Mouse (Mus musculus) CH12.LX (cell line): ENCODE measurements around the gene Inpp4b. TPM values are rescaled to one million over a fixed set of nuclear protein-coding genes. Genes with fewer than 3 reads are reported as not detected.

Experiments used
- DNase-seq: peaks from one replicate; pipeline ENCODE4 v3.0.0-alpha.2; 2013; ENCODE audit errors: extremely low read depth
- H3K27ac ChIP-seq: 2 replicates; pipeline ENCODE4 v1.5.1; 2012; ENCODE audit warnings: low read depth, mild to moderate bottlenecking, control low read depth, moderate library complexity; ENCODE audit not compliant: insufficient read depth
- H3K27me3 ChIP-seq: replicated peaks from 2 replicates; pipeline ENCODE3; 2012; ENCODE audit warnings: inconsistent platforms
- H3K36me3 ChIP-seq, 2 experiments: replicated peaks in 1 of 2; 2 replicates each; pipeline versions ENCODE3 to v1.6.1; 2012; ENCODE audit warnings: inconsistent platforms in 1 of 2, low read length in 1 of 2, mild to moderate bottlenecking in 1 of 2, mixed read lengths in 1 of 2, moderate library complexity in 1 of 2; ENCODE audit not compliant: control insufficient read depth in 1 of 2, insufficient read depth in 1 of 2
- H3K4me1 ChIP-seq, 2 experiments: 2 replicates each; pipeline ENCODE4 v1.6.1; 2012; ENCODE audit warnings: inconsistent platforms in 1 of 2, moderate library complexity in 1 of 2; ENCODE audit not compliant: insufficient read depth in 2 of 2, control insufficient read depth in 1 of 2
- H3K4me2 ChIP-seq: 2 replicates; pipeline ENCODE4 v1.6.1; 2012; ENCODE audit warnings: low read depth, mild to moderate bottlenecking, control low read depth; ENCODE audit not compliant: poor library complexity, insufficient read depth, severe bottlenecking
- H3K4me3 ChIP-seq, 3 experiments: fragments of 150-350 bp in 1 of 3; sonication (generic) in 1 of 3; replicated peaks in 1 of 3; 2 replicates each; pipeline versions ENCODE3 to v1.5.1; 2011 to 2012; ENCODE audit warnings: low read depth in 2 of 3, low read length in 2 of 3, mild to moderate bottlenecking in 2 of 3, moderate library complexity in 2 of 3, control low read depth in 1 of 3, improper control_type of control experiment in 1 of 3, inconsistent platforms in 1 of 3, mixed read lengths in 1 of 3; ENCODE audit not compliant: poor library complexity in 1 of 3
- H3K79me2 ChIP-seq: replicated peaks from 2 replicates; pipeline ENCODE4 v1.6.1; 2012; ENCODE audit warnings: mild to moderate bottlenecking, moderate library complexity; ENCODE audit not compliant: control insufficient read depth, poor library complexity, insufficient read depth, severe bottlenecking; ENCODE audit errors: extremely low read depth
- H3K9ac ChIP-seq: 2 replicates; pipeline ENCODE4 v1.6.1; 2012; ENCODE audit warnings: low read depth, mild to moderate bottlenecking, control low read depth, moderate library complexity; ENCODE audit not compliant: insufficient read depth
- H3K9me3 ChIP-seq: replicated peaks from 2 replicates; pipeline ENCODE3; 2012; ENCODE audit warnings: low read length, inconsistent platforms, mixed read lengths
- CHD1 ChIP-seq: IDR thresholded peaks from 2 replicates; pipeline ENCODE4 v1.6.1; 2012; ENCODE audit warnings: low read depth, low read length, improper control_type of control experiment, inconsistent platforms
- CTCF ChIP-seq, 2 experiments: IDR thresholded peaks in 1 of 2; conservative IDR thresholded peaks in 1 of 2; 2 replicates each; pipeline ENCODE4 v1.5.1; 2011 to 2012; ENCODE audit warnings: low read depth in 2 of 2, low read length in 2 of 2, improper control_type of control experiment in 1 of 2, inconsistent platforms in 1 of 2, mild to moderate bottlenecking in 1 of 2, moderate library complexity in 1 of 2
- ELF1 ChIP-seq: IDR thresholded peaks from 2 replicates; pipeline ENCODE4 v1.6.1; 2014; ENCODE audit warnings: low read depth, mild to moderate bottlenecking, inconsistent platforms, low read length, improper control_type of control experiment
- EP300 ChIP-seq: IDR thresholded peaks from 2 replicates; pipeline ENCODE4 v1.6.1; 2011; ENCODE audit warnings: low read length, improper control_type of control experiment
- HCFC1 ChIP-seq: IDR thresholded peaks from 2 replicates; pipeline ENCODE4 v1.6.1; 2012; ENCODE audit warnings: low read depth, mild to moderate bottlenecking, inconsistent platforms, low read length, improper control_type of control experiment
- JUN ChIP-seq: IDR thresholded peaks from 2 replicates; pipeline ENCODE4 v1.6.1; 2011; ENCODE audit warnings: low read depth, mild to moderate bottlenecking, low read length, improper control_type of control experiment, moderate library complexity; ENCODE audit not compliant: insufficient read depth
- JUND ChIP-seq: conservative IDR thresholded peaks from 2 replicates; pipeline ENCODE4 v1.6.1; 2011; ENCODE audit warnings: low read depth, low read length, improper control_type of control experiment
- MAFK ChIP-seq: IDR thresholded peaks from 2 replicates; pipeline ENCODE4 v1.6.1; 2011; ENCODE audit warnings: low read length, improper control_type of control experiment; ENCODE audit not compliant: insufficient replicate concordance
- MAZ ChIP-seq: IDR thresholded peaks from 2 replicates; pipeline ENCODE4 v1.6.1; 2012; ENCODE audit warnings: low read depth, mild to moderate bottlenecking, inconsistent platforms, low read length, improper control_type of control experiment, moderate library complexity
- MXI1 ChIP-seq: IDR thresholded peaks from 2 replicates; pipeline ENCODE4 v1.6.1; 2011; ENCODE audit warnings: mild to moderate bottlenecking, low read depth, low read length, improper control_type of control experiment
- PAX5 ChIP-seq: IDR thresholded peaks from 2 replicates; pipeline ENCODE4 v1.6.1; 2012; ENCODE audit warnings: low read length, inconsistent platforms, mixed read lengths
- RAD21 ChIP-seq: IDR thresholded peaks from 2 replicates; pipeline ENCODE4 v1.6.1; 2011; ENCODE audit warnings: low read depth, mild to moderate bottlenecking, low read length, improper control_type of control experiment, moderate library complexity
- SIN3A ChIP-seq: IDR thresholded peaks from 2 replicates; pipeline ENCODE4 v1.6.1; 2012; ENCODE audit warnings: low read length, improper control_type of control experiment, inconsistent platforms
- SMC3 ChIP-seq: IDR thresholded peaks from 2 replicates; pipeline ENCODE4 v1.6.1; 2011; ENCODE audit warnings: low read depth, low read length, improper control_type of control experiment
- TBP ChIP-seq: conservative IDR thresholded peaks from 2 replicates; pipeline ENCODE4 v1.6.1; 2011; ENCODE audit warnings: low read depth, low read length, improper control_type of control experiment
- UBTF ChIP-seq: IDR thresholded peaks from 2 replicates; pipeline ENCODE4 v1.6.1; 2012; ENCODE audit warnings: low read depth, mild to moderate bottlenecking, inconsistent platforms, low read length, improper control_type of control experiment, moderate library complexity
- USF1 ChIP-seq: IDR thresholded peaks from 2 replicates; pipeline ENCODE4 v1.6.1; 2014; ENCODE audit warnings: low read depth, mild to moderate bottlenecking, inconsistent platforms, low read length, improper control_type of control experiment
- USF2 ChIP-seq: conservative IDR thresholded peaks from 2 replicates; pipeline ENCODE4 v1.6.1; 2011; ENCODE audit warnings: low read depth, low read length, improper control_type of control experiment
- ZKSCAN1 ChIP-seq: IDR thresholded peaks from 2 replicates; pipeline ENCODE4 v1.6.1; 2012; ENCODE audit warnings: low read depth, inconsistent platforms, low read length, improper control_type of control experiment, borderline replicate concordance
- dilution Hi-C: fragments of 300-500 bp; cut with MboI; formaldehyde crosslinking; loops from 2 replicates; pipeline ENCODE4 v1.14.3; 2020; ENCODE audit warnings: low sequenced_read_pairs; ENCODE audit not compliant: extremely low pct_unique_long_range_greater_than_20kb, extremely low pct_ligation_motif_present
- in situ Hi-C: fragments of 300-500 bp; cut with MboI; formaldehyde crosslinking; loops from 3 replicates; pipeline ENCODE4 v1.14.3; 2019; ENCODE audit warnings: low sequenced_read_pairs, low pct_ligation_motif_present, low pct_unique_long_range_greater_than_20kb, mixed read lengths
- polyA plus RNA-seq: library from polyadenylated mRNA; unstranded; fragments of >175 nt; gene quantifications from 2 replicates; pipeline ENCODE4 v1.2.1, GENCODE M21; 2012; ENCODE audit warnings: low read depth; ENCODE audit not compliant: insufficient read length
- total RNA-seq, 2 experiments: library from RNA; depleted of rRNA; stranded (reverse); fragments of 300-350 nt in 1 of 2; fragments of >200 nt in 1 of 2; gene quantifications; 2 replicates each; pipeline ENCODE4 v1.2.3; 2012 to 2014

Gene Inpp4b
- total and polyA plus RNA-seq, 3 experiments: 3.0 to 4.9 (median 3.4) TPM

DNA sequence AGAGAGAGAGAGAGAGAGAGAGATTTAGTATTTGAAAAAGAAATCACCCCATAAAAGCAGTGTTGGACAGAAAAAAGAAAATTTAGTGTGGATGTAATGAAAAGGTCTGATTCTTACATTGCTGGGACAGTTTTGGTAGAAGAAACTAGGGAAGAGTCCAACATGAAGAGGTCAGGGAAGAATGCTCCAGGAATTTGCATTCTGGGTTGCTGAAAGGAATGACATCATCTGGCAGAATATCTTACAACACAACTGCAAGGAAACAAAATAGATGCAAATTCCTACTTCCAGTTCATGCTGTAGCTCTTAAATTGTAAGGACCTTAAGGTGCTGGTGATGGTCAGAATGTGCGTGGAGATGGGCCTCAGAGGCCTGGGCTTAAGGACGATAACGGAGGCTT, 650.6 kb downstream of the Inpp4b start:
- Histone ChIP-seq H3K79me2 (no peaks in the 10 kb centered on the region), H3K4me2 (no peak overlapping the region), H3K9me3 (no peaks in the 10 kb centered on the region), H3K9ac (no peak overlapping the region), H3K27ac (no peak overlapping the region), H3K27me3 (no peaks in the 10 kb centered on the region), H3K4me3 (no peak overlapping the region), H3K36me3 (no peaks in the 10 kb centered on the region), H3K4me1 (peaks cover 0 to 9% of the 10 kb centered on the region in 2 experiments; a peak in 2 of 4 replicates)
- in situ Hi-C loops: no loop called here
- no peak for DNase-seq
- TF ChIP-seq PAX5 (no peak), SIN3A (no peak), CTCF (conservative IDR thresholded peaks at IDR 0.05 in 1 of 2, IDR thresholded peaks at IDR 0.05 in 1 of 2; ENCODE audit: low read depth in 2 of 2, low read length in 2 of 2) (no peak), SMC3 (no peak), USF2 (no peak), TBP (no peak), UBTF (no peak), ZKSCAN1 (no peak), ELF1 (no peak), USF1 (no peak), MAZ (no peak), RAD21 (no peak), JUN (no peak)
- dilution Hi-C loops: no loop called here

DNA sequence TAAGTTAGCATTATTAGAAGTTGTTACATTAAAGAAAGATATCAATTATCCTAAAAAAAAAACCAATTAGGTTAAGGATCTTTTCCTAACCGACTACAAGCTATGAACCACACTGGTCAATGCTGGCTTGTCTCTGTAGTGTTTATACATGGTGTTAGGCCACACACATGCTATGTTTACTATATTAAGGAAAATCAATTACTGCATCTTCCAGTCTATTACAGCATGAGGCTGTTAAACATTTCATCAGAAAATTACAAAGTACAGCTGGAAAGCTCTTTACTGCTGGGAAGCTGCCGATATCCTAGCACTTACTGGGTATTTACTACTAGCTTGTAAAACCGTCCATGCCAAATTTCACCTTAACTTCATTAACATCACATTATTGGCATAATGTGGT, 653.9 kb downstream of the Inpp4b start:
- no peaks in the 10 kb centered on the region for H3K36me3 ChIP-seq
- H3K27me3 ChIP-seq: no peaks in the 10 kb centered on the region
- in situ Hi-C loops (no loop called here), dilution Hi-C loops (no loop called here)
- H3K4me3 ChIP-seq: no peak overlapping the region
- H3K9me3 ChIP-seq: no peaks in the 10 kb centered on the region
- no peak overlapping the region for H3K9ac ChIP-seq
- no peaks in the 10 kb centered on the region for H3K79me2 ChIP-seq
- peaks cover 0 to 9% of the 10 kb centered on the region in 2 experiments; a peak in 2 of 4 replicates for H3K4me1 ChIP-seq
- no peak for DNase-seq
- H3K27ac ChIP-seq: no peak overlapping the region
- no peak for TF ChIP-seq ELF1
- no peak for TF ChIP-seq EP300
- no peak for TF ChIP-seq RAD21
- TF ChIP-seq MXI1: no peak
- TF ChIP-seq HCFC1: no peak
- TF ChIP-seq JUND: no peak
- no peak for TF ChIP-seq CHD1
- TF ChIP-seq MAFK: no peak
- TF ChIP-seq JUN: no peak
- H3K4me2 ChIP-seq: no peak overlapping the region
